Mouse (Mus musculus): Measurements from ENCODE around the gene App.

Gene App

GRCm38 (mm10) chr16:85020696-85021323 lies 152.8 kb downstream of the App start:
- DNase-seq (ENCODE audit: low spot score) = no peak

GRCm38 (mm10) chr16:85019273-85019672 lies 154.3 kb downstream of the App start:
- no peak for DNase-seq (ENCODE audit: low spot score)

DNA sequence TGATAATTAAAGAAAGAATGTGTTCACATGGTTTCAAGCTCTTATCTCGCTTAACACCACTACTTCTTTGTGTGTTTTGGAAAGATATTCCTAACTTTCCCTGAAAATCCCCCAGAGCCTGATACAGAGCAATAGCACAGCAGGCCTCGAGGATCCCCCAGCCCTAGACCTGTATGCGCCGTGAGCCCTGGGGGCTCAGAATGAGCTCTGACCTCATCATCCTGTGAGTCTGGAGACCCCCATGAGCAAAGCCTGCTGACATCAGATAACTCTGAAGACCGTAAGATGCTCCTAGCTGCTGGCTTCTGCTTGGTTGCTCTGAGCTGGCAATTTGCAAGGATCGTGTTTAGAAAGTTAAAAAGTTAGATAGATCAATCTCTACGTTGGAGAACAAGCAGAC lies 155.7 kb downstream of the App start:
- no peak for DNase-seq (ENCODE audit: low spot score)

DNA sequence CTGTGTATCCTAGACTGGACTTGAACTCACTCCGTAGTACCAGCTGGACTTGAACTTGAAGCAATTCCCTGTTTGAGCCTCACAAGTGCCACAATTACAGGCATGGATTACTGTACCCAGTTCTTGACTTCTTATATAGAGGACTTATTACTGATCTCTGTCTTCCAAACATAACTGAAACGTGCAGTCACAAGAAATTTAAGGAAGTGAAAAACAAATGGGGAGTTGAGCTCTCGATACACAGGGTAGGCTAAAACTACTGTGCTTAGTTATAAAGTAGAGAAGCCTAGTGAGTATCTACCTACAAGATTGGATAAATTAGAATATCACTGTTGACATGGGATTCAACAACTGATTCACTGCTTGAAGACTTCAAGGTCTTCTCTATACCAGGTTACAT lies 160.9 kb downstream of the App start:
- DNase-seq (ENCODE audit: low spot score) = no peak

GRCm38 (mm10) chr16:85012172-85012571 lies 161.4 kb downstream of the App start:
- DNase-seq (ENCODE audit: low spot score) = no peak

GRCm38 (mm10) chr16:85010651-85011050 lies 162.9 kb downstream of the App start:
- DNase-seq (ENCODE audit: low spot score) = no peak

DNA sequence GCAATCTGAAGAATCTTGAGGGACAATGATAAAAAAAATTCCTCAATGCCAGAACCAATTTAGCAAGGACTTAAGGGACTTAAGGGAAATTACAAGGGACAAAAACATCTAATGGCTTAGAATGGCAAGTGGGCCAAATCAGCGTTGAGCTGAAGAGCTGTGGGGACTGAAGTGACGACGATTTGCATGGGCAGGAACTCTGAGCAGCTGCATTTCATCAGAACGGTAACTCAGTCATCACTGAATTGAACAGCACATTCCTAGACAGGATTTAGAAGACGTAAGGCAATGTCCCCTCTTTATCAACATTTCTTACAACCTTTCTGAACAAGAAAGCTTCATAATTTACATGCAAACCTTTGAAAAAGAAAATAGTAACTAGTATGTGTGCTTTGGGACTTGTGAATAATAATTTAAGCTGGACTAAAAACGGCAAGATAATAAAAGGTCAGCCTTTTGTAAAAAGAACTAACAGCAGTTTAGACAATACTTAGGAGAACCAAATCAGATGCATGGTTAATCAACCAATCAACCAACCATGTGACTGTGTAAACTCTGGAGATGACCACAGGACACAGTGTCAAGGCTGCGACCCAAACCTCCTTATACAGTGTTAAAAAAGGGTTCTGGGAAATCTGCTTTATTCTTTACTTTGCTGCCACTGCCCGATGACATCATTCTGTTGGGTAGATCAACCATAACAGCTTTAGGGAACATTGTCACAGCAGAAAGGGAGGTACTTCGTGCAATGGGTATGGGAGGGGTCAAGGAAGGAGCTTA lies 164.5 kb downstream of the App start:
- DNase-seq (ENCODE audit: low spot score) = no peak

GRCm38 (mm10) chr16:85001939-85002556 lies 171.5 kb downstream of the App start:
- DNase-seq (ENCODE audit: low spot score) = no peak

DNA sequence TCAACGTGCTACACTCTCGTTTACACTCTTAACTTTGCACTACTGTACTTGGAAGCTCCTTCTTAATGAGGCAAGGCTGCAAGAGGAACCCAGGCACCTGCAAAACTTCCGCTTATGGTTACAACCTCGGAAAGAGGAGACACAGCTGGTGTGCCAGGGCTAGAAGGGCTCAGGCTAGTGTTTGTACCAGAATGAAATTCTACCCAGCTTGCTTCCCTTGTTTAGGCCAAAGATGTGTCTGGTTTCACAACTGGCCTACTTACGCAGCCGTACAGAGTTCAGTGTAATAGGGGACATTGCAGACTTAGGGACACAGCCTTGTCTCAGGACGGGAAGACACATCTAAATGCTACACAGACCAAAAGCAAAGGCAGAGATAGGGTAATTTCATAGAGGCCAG lies 173.3 kb downstream of the App start:
- DNase-seq (ENCODE audit: low spot score) = no peak

DNA sequence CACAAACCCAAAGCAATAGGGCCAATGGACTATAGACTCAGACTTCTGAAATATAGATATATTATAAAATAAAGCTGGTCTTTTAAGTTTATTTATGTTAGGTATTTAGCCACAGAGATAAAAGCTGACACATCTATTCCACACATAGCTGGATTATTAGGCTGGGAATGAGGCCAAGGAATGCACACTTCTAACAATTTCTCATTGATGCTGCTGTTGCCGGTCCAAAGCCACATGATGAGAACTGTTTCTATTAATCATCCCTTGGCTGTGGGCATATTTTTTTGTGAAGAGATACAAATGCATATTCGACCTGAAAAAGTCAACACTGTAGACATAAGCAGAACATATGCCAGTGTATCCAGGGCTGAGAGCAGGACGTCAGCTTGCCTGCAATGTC lies 176.0 kb downstream of the App start:
- DNase-seq (ENCODE audit: low spot score) = no peak

- DNase-seq (ENCODE audit: low spot score) = no peak
Measured at GRCm38 (mm10) chr16:84995441-84995867, 178.1 kb downstream of the App start.

GRCm38 (mm10) chr16:84992888-84993287 lies 180.7 kb downstream of the App start:
- DNase-seq (ENCODE audit: low spot score) = no peak

GRCm38 (mm10) chr16:84991011-84991410 lies 182.6 kb downstream of the App start:
- DNase-seq (ENCODE audit: low spot score) = peak; percentile 26

- DNase-seq (ENCODE audit: low spot score) = no peak
Measured at GRCm38 (mm10) chr16:84989938-84990337, 183.6 kb downstream of the App start.

GRCm38 (mm10) chr16:84989476-84989875 lies 184.1 kb downstream of the App start:
- no peak for DNase-seq (ENCODE audit: low spot score)

GRCm38 (mm10) chr16:84987724-84988287 lies 185.8 kb downstream of the App start:
- no peak for DNase-seq (ENCODE audit: low spot score)

- no peak for DNase-seq (ENCODE audit: low spot score)
Measured at GRCm38 (mm10) chr16:84986016-84986631, 187.4 kb downstream of the App start.

- no peak for DNase-seq (ENCODE audit: low spot score)
Measured at GRCm38 (mm10) chr16:84985340-84985739, 188.2 kb downstream of the App start.

DNA sequence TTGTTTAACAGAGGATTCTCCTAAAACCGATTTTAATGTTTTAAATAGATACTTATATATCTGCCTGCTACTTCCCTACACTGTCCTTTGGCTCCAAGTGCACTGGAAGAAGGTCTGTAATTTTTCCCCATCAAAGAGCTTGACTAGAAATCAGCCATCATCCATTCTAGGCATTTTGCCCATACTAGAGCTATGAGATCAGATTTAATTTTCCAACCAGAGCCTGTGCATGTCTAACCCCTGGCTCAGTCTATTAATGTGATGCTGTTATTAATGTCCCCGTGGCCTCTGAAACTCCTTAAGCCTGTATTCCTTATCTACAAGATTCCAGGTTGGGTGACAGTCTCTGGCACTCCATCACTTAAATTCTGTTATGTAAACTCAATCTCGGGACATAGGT lies 190.1 kb downstream of the App start:
- peak; percentile 47 for DNase-seq (ENCODE audit: low spot score)

DNA sequence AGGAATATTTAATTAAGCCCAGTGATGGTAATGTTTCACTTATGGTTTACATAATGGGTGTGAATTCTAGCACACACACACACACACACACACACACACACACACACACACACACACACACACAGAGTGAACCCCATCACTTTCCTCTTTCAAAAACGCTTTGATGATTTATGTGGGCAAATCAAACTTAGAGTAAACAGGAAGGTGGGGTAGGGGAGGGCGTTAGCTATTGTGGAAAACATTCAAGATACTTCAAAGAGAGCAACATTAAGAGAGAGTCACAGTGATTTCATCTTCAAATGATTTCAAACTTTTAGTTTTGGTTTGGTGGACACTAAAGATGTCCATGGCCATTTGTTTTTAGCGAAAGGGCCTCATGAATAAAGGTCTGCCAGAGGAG lies 191.0 kb downstream of the App start:
- no peak for DNase-seq (ENCODE audit: low spot score)

- DNase-seq (ENCODE audit: low spot score) = no peak
Measured at GRCm38 (mm10) chr16:84978589-84978988, 195.0 kb downstream of the App start.

- no peak for DNase-seq (ENCODE audit: low spot score)
Measured at GRCm38 (mm10) chr16:84974176-84974518, 199.4 kb downstream of the App start.

All from MN1 (cell line).